Mouse (Mus musculus): ENCODE results near the gene Gmnn.

Gmnn gene

GRCm38 (mm10) chr13:24712581-24713130, 49.1 kb downstream of the Gmnn start:
- in situ Hi-C loops (cut with MboI, MseI) = loop anchor here (10.0 kb wide), 1 partner anchor 202 kb away; no protein-coding TSS in a partner anchor

GRCm38 (mm10) chr13:24710968-24711367, 50.8 kb downstream of the Gmnn start:
- in situ Hi-C loops (cut with MboI, MseI) = loop anchor here (10.0 kb wide), 1 partner anchor 204 kb away; no protein-coding TSS in a partner anchor

GRCm38 (mm10) chr13:24709656-24710396, 51.9 kb downstream of the Gmnn start:
- in situ Hi-C loops (cut with MboI, MseI) = loop anchor here (10.0 kb wide), 1 partner anchor 205 kb away; no protein-coding TSS in a partner anchor

GRCm38 (mm10) chr13:24702128-24702527, 59.6 kb downstream of the Gmnn start:
- in situ Hi-C loops (cut with MboI, MseI) = no loop called here

All from regulatory T cell (primary cell).